Mouse (Mus musculus) liver, postnatal 0 days (tissue): ENCODE results near the gene 4833439L19Rik.

Source experiments
- CTCF ChIP-seq: sonication (generic); IDR thresholded peaks from 2 replicates; pipeline ENCODE4 v1.5.1; 2016; ENCODE audit warnings: antibody characterized with exemption, low read depth
- EP300 ChIP-seq: IDR thresholded peaks from 2 replicates; pipeline ENCODE4 v1.6.1; 2016; ENCODE audit warnings: antibody characterized with exemption, low read depth, mild to moderate bottlenecking

GRCm38 (mm10) chr13:54556176-54556575 is 9.1 kb downstream of the 4833439L19Rik start:
- TF ChIP-seq CTCF (no peak), EP300 (no peak)
